Mouse (Mus musculus) testis, postnatal 14 days (tissue): ENCODE results near the gene Spi1.

Experiments used
- DNase-seq: peaks from one replicate; pipeline ENCODE4 v3.0.0; 2021; ENCODE audit warnings: low spot score

Gene Spi1

GRCm38 (mm10) chr2:91068162-91068871 lies 13.9 kb upstream of the Spi1 start:
- DNase-seq, result no peak

- no peak for DNase-seq
Observed at GRCm38 (mm10) chr2:91068872-91069165, 13.4 kb upstream of the Spi1 start.

GRCm38 (mm10) chr2:91069306-91070000 lies 12.7 kb upstream of the Spi1 start:
- DNase-seq, result no peak

- DNase-seq, result peak; percentile 92
Observed at GRCm38 (mm10) chr2:91070076-91070800, 12.0 kb upstream of the Spi1 start, which contains the start of gene Slc39a13. TSS of gene Slc39a13 (minus strand) at chr2:91070417.

- no peak for DNase-seq
Observed at GRCm38 (mm10) chr2:91071059-91071458, 11.1 kb upstream of the Spi1 start.

- no peak for DNase-seq
Observed at GRCm38 (mm10) chr2:91072092-91072491, 10.1 kb upstream of the Spi1 start.

GRCm38 (mm10) chr2:91077957-91078313 lies 4.3 kb upstream of the Spi1 start:
- no peak for DNase-seq

- DNase-seq, result no peak
Observed at GRCm38 (mm10) chr2:91078314-91079025, 3.7 kb upstream of the Spi1 start.

GRCm38 (mm10) chr2:91079026-91079384 lies 3.2 kb upstream of the Spi1 start:
- DNase-seq, result no peak

- no peak for DNase-seq
Observed at GRCm38 (mm10) chr2:91080784-91081513, 1.2 kb upstream of the Spi1 start.

- DNase-seq, result no peak
Observed at GRCm38 (mm10) chr2:91082844-91083243, 654 bp downstream of the Spi1 start.

- DNase-seq, result no peak
Observed at GRCm38 (mm10) chr2:91083366-91083940, 1.3 kb downstream of the Spi1 start.

GRCm38 (mm10) chr2:91084179-91084820 lies 2.1 kb downstream of the Spi1 start:
- no peak for DNase-seq

- DNase-seq, result no peak
Observed at GRCm38 (mm10) chr2:91085494-91086391, 3.6 kb downstream of the Spi1 start.

- no peak for DNase-seq
Observed at GRCm38 (mm10) chr2:91086392-91087237, 4.4 kb downstream of the Spi1 start.

- no peak for DNase-seq
Observed at GRCm38 (mm10) chr2:91087453-91087852, 5.3 kb downstream of the Spi1 start.

- DNase-seq, result no peak
Observed at GRCm38 (mm10) chr2:91088987-91089386, 6.8 kb downstream of the Spi1 start.

GRCm38 (mm10) chr2:91090208-91090607 lies 8.0 kb downstream of the Spi1 start:
- peak; percentile 73 for DNase-seq

GRCm38 (mm10) chr2:91090827-91091226 lies 8.6 kb downstream of the Spi1 start:
- DNase-seq, result no peak
